Mouse (Mus musculus) effector memory CD4-positive, alpha-beta T cell, adult 5 months (primary cell): ENCODE data around the gene S100a1. TPM values are rescaled to one million over a fixed set of nuclear protein-coding genes. Genes with fewer than 3 reads are reported as not detected.

Experiments
- polyA plus RNA-seq: library from polyadenylated mRNA; unstranded; fragments of 100-300 nt; shearing (Covaris generic); gene quantifications from one replicate; pipeline ENCODE4 v1.2.1, GENCODE M21; 2017

The S100a1 gene
- 1.1 TPM for polyA plus RNA-seq

DNA sequence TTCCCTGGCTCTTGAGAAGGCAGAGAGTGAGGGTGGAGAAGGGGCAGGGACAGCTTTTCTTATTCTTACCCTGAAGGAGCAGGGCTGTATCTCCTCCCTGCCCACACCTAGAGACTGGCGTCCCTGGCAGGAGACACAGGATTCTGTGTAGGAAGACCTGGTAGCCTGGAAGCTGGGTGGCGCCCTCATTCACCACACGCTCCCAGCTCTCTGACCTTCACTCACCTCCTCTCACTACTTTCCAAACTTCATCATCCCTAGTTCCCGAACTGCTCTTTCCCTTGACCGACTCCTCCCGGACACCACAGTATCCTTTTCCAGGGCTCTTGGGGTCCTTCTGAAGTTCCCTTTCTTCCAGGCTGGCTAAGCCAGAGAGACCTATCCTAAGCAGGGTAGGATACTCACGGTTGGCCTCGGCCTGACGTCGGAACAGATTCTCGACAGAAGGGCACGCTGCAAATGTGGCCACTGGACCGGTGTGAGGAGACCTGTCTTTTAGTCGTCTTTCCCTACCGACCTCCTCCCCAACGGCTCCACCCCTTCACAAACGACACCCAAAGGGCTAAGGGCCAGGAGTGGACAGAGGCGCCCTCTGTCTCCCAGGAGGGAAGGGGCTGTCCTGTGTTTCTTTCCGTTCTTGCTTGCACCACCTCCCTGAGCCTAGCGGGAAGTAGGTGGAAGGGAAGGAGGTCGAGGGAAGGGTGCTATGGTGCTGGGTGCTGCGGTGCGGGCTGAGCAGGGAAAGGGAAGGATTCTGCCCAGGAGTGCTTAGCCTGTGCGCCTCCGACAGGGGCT is at the start of gene S100a1, which contains the start of gene S100a13:
TSS of gene S100a1 (minus strand) at position 597 of the 795 bp plus-strand sequence.
TSS of gene S100a13 (plus strand) at position 640 of the 795 bp plus-strand sequence.

DNA sequence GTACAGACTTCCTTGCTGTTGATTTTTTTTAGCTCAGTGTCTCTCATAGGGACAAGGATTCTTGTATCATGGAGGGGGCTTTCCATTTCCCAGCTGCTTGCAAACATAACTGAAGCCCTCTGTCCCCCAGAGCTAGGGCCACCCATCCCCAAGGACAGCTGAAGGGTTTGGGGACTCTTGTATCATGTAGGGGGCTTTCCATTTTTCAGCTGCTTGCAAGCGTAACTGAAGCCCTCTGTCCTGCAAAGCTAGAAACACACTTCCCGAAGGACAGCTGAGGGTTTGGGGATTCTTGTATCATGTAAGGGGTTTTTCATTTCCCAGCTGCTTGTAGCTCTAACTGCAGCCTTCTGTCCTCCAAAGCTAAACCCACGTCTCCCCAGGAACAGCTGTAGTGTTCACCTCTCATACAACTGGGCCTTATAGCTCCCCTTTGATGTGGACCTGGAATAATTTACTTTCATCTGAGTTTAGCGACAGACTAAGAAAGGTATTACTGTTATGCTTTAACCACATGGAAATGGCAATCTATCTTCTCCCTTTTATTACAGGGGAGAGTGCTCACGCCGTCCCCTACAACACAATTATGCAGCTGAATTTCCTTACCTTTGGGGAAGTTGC is 45.9 kb upstream of the S100a1 start, which contains the start of gene S100a3:
TSS of gene S100a3 (plus strand) at position 571 of the 621 bp plus-strand sequence.

DNA sequence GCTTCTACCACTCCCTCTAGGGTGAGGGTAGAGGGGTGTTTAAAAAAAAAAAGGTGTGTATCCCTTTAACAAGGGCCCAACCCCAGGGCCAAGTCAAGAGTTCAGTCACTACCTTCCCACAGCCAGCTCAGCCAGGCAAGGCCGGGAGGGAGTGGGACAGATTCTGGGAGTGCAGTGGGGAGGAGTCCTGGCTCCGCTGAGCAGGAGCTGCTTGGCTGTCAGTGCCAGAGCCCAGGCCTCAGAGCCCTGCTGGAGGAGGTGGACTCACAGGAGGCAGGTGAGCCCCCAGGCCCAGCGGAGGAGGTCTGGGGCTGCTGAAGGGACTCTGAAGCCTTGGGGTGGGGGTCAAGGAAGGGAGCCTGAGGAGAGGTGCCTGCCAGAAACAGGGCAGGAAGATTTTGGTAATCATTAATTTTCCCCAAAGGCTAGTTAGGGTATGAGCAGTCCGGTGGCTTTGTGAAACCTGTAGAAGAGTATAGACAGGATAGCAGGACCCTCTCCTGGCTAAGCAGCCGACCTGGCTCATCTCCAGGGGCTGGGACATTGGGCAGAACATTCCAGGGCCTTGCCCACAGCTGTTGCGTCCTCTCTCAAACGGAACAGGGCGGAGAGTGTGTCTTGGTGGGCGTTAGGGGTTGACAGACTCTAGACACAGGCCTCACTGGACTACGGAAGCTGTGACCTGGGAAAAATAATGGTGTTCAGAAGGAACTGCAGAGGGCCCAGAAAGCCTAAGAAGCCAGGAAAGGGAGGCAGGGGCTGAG is 23.1 kb upstream of the S100a1 start, which contains the start of gene S100a16:
TSS of gene S100a16 (plus strand) at position 114 of the 764 bp plus-strand sequence.

DNA sequence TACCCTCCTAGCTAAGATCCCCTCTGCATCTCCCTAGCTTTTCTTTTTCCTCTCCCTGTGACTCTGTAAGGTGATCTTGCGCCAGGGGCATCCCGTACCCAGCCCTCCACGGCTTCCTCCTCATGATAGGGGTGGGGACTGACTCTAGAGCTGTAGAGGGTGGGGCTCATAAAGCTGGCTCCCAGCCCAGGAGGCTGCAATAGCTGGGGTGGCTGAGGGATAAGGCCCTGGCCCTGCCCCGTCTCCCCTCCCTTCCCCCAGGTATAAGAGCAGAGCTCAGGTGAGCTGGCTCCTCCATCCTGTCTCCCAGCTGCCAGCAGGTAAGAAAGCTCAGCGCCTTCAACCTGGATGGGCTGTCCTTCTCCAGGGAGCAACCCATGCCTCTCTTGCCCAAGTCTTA is 12.4 kb upstream of the S100a1 start, which contains the start of gene S100a14:
TSS of gene S100a14 (plus strand) at position 277 of the 400 bp plus-strand sequence.

DNA sequence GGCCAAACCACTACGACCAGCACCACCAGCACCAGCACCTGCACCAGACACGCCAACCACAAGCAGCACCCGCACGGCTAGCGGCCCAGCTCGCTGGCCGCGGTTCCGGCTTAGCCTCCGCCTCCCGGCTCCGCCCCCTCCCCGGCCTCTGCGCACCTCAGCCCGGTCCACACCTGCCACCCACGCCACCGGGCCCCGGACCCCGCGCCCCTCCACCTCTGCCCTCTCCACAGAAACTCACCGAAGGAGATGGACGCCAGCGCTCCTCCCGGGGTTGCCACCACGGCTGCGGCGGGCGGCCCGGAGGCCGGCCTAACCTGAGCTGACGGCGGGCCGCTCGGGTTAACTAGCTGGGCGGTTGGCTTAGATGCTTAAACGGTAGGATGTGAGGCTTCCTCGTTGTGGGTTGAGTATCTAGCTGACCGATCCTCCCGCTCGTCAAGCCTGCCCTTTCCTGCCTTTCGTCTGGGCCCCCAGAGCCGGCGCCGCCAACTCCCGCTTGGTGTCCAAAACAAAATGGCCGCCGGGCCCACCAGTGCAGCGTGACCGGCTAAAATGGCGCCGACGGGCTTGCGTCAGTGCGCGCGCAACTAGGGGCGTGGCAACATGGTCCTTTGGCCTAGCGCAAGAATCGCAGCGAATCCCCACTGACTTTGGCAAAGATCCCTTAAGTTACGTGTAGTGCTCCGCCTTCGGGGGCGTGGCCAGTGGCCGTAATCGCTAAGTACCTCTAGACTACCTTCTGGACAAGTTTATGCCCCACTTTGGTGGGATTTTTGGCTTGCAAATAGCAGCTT is 5.0 kb downstream of the S100a1 start, which contains the start of gene Chtop:
TSS of gene Chtop (minus strand) at position 549 of the 797 bp plus-strand sequence.

DNA sequence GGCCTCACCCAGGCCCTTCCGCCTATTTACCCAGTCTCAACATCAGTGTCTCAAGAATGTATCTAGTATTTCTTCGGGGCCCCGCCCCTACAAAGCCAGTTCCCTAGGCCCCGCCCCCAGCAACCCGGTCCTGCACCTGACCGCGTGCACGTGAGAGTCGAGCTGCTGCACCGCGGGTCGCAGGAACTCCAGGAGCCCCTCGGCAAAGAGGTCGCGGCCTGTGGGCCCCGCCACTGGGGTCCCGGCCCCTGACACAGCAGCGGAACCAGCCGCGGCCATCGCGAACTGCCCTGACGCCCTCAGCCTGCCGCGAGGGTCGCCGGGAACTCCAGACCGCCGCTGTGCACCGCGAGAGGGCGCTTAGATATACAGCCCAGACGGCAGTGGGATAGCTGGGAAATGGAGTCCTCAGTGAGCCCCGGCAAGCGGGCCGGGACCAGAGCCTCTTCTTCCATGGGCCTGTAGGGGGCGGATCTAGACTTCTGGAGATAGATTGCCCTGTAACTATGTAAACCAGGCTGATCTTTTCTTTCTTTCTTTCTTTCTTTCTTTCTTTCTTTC is 23.4 kb downstream of the S100a1 start, which contains the start of gene Snapin:
TSS of gene Snapin (minus strand) at position 338 of the 561 bp plus-strand sequence.

DNA sequence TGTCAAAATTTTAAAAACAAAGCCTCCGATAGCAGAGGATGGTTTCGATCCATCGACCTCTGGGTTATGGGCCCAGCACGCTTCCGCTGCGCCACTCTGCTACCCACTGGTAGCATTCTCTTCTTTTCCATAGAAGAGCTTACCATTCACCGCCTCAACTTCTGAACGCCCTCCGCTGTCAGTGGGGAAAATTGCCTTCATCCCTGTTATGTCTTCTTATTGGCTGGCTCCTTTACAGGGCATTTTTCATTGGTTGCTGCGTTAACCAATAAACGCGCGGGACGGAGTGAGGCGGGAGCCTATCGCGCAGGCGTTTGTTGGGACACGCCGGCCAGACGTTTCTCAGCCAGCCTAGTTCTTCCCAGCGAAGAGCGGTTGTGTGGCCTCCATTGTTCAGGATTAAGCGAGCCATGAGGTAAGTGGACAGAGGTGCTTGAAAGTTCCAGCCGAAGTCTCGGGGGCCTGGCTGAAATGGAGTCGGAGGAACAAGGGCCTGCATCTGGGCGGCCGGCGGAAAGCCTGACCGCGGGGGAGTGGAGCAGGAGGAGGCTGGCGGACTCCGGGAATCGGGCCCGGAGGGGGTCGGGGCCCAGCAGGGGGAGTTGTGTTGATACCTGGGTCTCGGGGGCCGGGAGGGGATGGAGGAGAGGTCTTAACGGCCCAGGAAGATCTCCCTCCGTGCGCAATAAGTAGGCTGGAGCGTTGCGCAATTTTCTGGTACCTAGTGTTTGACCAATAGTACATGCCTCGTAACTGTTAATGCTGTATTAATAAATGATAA is 38.2 kb downstream of the S100a1 start, which contains the start of gene Ilf2:
TSS of gene Ilf2 (plus strand) at position 296 of the 781 bp plus-strand sequence.

DNA sequence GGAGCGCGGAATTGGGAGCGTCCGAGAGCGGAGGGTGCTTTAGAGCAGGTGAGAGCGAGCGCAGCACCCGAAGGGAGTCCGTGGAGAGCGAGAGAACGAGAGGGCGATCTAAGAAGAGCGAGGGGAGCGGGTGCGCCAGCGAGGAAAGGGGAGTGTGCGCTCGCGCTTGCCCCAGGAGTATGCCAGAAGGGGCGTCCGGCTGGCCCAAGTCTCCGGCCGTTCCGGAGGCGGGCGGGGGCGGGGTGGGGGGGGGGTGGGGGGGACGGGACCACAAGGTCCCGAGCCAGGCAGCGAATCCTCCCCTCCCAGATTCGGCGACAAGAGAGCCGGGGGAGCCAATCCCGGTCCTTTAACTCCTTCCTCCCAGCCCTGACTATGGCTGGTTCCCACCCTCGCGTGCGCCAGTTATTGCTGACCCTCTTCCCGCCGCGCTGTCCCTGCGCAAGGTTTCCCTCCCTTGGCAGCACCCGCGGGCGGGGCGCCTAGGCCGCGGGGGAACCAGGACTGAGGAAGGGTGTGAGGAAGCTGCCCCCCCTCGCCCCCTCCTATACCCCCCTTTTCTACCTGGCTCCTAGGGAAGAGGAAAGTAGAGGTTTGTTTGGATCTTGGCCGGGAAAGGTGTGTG is 48.4 kb downstream of the S100a1 start, which contains the start of gene Npr1:
TSS of gene Npr1 (minus strand) at position 181 of the 625 bp plus-strand sequence.

Other genes with a start within 250 kb of the S100a1 start
- gene Dennd4b, start 249.2 kb downstream of the S100a1 start, polyA plus RNA-seq = 34.1 TPM
- gene Gatad2b, start 221.2 kb downstream of the S100a1 start, polyA plus RNA-seq = 11.9 TPM
- gene Slc27a3, start 124.5 kb downstream of the S100a1 start, polyA plus RNA-seq = not detected
- gene Ints3, start 80.8 kb downstream of the S100a1 start, polyA plus RNA-seq = 18.6 TPM
- not detected for gene Npr1, start 48.5 kb downstream of the S100a1 start, polyA plus RNA-seq
- 84.0 TPM for gene Ilf2, start 38.3 kb downstream of the S100a1 start, polyA plus RNA-seq
- gene Snapin, start 23.4 kb downstream of the S100a1 start, polyA plus RNA-seq = 56.9 TPM
- 165 TPM for gene Chtop, start 4.9 kb downstream of the S100a1 start, polyA plus RNA-seq
- gene S100a13, start within 50 bp of the S100a1 start, polyA plus RNA-seq = 123 TPM
- not detected for gene S100a14, start 12.5 kb upstream of the S100a1 start, polyA plus RNA-seq
- not detected for gene S100a16, start 22.9 kb upstream of the S100a1 start, polyA plus RNA-seq
- 2.3 TPM for gene S100a3, start 46.2 kb upstream of the S100a1 start, polyA plus RNA-seq
- gene S100a2, start 75.9 kb upstream of the S100a1 start, polyA plus RNA-seq = not detected
- gene Gm42674, start 87.5 kb upstream of the S100a1 start, polyA plus RNA-seq = not detected
- 279 TPM for gene S100a4, start 89.4 kb upstream of the S100a1 start, polyA plus RNA-seq
- gene S100a5, start 94.1 kb upstream of the S100a1 start, polyA plus RNA-seq = not detected
- gene S100a6, start 98.5 kb upstream of the S100a1 start, polyA plus RNA-seq = 579 TPM
- gene S100a7a, start 139.6 kb upstream of the S100a1 start, polyA plus RNA-seq = 0.39 TPM
- not detected for gene S100a8, start 154.6 kb upstream of the S100a1 start, polyA plus RNA-seq
- gene S100a9, start 181.3 kb upstream of the S100a1 start, polyA plus RNA-seq = not detected
- gene Pglyrp4, start 212.5 kb upstream of the S100a1 start, polyA plus RNA-seq = not detected